9 mouse cellular contexts compared by ENCODE assay signal in the genomic region with DNA sequence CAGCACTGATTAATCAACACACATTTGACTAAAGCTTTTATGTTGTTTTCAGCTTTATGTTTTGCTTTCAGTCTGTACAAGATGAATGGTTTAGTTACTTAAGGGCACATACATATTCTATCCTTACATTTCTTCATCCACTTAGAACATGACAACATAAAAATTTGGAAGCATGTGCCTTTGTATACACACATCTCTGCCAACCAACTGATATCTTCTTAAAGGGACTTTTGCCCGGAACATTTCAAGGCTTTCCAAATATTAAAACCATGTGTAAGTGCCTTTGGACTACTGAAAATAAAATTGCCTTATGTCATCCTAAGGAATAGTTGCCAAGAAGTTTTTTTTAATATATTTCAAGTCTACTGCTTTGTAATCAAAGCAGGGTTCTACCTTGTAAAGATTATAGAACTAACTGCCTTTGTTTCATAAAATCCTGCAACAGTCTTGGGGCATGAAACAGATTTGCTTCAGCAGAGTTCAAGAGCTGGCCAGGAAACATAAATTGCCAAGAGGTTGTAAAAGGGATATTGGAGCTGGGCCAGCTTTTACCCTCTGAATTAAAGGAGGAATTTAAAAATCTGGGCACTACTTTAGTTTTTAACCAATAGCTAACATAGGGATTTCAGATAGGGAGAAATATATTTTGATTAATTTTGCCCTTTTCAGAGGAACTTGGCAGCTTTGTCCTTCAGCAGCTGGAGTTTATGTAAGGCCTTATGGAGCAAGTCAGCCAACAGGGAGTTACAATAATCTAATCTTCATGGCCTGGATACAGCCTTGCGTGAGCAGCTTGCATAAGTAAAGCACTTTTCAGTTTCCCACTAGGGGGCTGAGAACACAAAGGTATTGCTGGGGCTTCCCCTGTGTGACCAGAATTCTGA.
A peak's percentile ranks its signal among the peaks of the same experiment; 100 is the strongest.
DNase-seq lines count a peak whose midpoint lies in the region; ATAC-seq and TF ChIP-seq lines count a peak whose summit lies in the region.
"Had no signal": no experiment of that assay in that cellular context is flagged by ENCODE, and none has a peak within 500 bp of the region (broad histone marks: within the 10 kb centered on the region; RNA-seq: fewer than 3 reads in every experiment).

No protein-coding gene starts in this region.

- no peak for TF ChIP-seq POLR2A in limb, embryonic 14.5 days (IDR thresholded peaks at IDR 0.05; ENCODE audit: borderline replicate concordance, extremely low read depth, insufficient read depth, insufficient read length)

- no peak overlapping the region for H3K4me2 ChIP-seq in embryonic facial prominence, embryonic 11.5 days (ENCODE audit: low read depth, low read length)
- H3K4me2 ChIP-seq in hindbrain, embryonic 12.5 days (replicated peaks) = no peak overlapping the region
- H3K4me2 ChIP-seq in limb, embryonic 14.5 days (replicated peaks; ENCODE audit: low read depth, low read length, severe bottlenecking) = no peak overlapping the region

- no peaks in the 10 kb centered on the region for H3K4me1 ChIP-seq in embryonic facial prominence, embryonic 11.5 days (ENCODE audit: control insufficient read depth, insufficient read depth, low read length)
- no peaks in the 10 kb centered on the region for H3K4me1 ChIP-seq in hindbrain, embryonic 12.5 days
- H3K4me1 ChIP-seq in limb, embryonic 14.5 days (ENCODE audit: control insufficient read depth, insufficient read depth, low read length) = no peaks in the 10 kb centered on the region

- H3K9ac ChIP-seq in embryonic facial prominence, embryonic 11.5 days (replicated peaks; ENCODE audit: low read length) = no peak overlapping the region
- H3K9ac ChIP-seq in hindbrain, embryonic 12.5 days = no peak overlapping the region
- H3K9ac ChIP-seq in limb, embryonic 14.5 days (ENCODE audit: low read depth, low read length, severe bottlenecking) = no peak overlapping the region

- H3K27ac ChIP-seq in embryonic facial prominence, embryonic 11.5 days (replicated peaks; ENCODE audit: low read depth, low read length) = no peak overlapping the region
- no peak overlapping the region for H3K27ac ChIP-seq in hindbrain, embryonic 12.5 days
- no peak overlapping the region for H3K27ac ChIP-seq in limb, embryonic 14.5 days (replicated peaks; ENCODE audit: low read depth, low read length)

- no peak overlapping the region for H3K4me3 ChIP-seq in embryonic facial prominence, embryonic 11.5 days (ENCODE audit: low read depth, low read length)
- H3K4me3 ChIP-seq in hindbrain, embryonic 12.5 days = no peak overlapping the region
- no peak overlapping the region for H3K4me3 ChIP-seq in limb, embryonic 14.5 days (replicated peaks; ENCODE audit: low read length)
- H3K4me3 ChIP-seq: erythroblast, embryonic 14.5 days had no signal

- 40% methylated on average over 2 of the region's 2 CpGs for WGBS in embryonic facial prominence, embryonic 11.5 days
- WGBS in hindbrain, embryonic 12.5 days = 32% methylated on average over 2 of the region's 2 CpGs
- WGBS in limb, embryonic 14.5 days = 14% methylated on average over 2 of the region's 2 CpGs

- peak; percentile 11 to 44 for DNase-seq in frontal cortex, adult 2 months (ENCODE audit: extremely low spot score in 1 of 2, low spot score in 1 of 2)
- DNase-seq in frontal cortex, postnatal 14 days (ENCODE audit: low spot score in 2 of 2) = no peak
- peak; percentile 20 for DNase-seq in NIH3T3 (ENCODE audit: low read depth)
- DNase-seq in embryonic facial prominence, embryonic 11.5 days (ENCODE audit: low spot score) = peak; percentile 58
- DNase-seq in limb, embryonic 14.5 days (ENCODE audit: low spot score) = peak; percentile 90
- DNase-seq in retina, postnatal 7 days (ENCODE audit: low read depth, low spot score) = peak; percentile 6
- DNase-seq in thymus, postnatal 0 days (ENCODE audit: low spot score) = no peak

- no peak; the same call in 1 of the 2 replicates for ATAC-seq in embryonic facial prominence, embryonic 11.5 days (replicated peaks; ENCODE audit: insufficient number of reproducible peaks, low FRiP score, low TSS enrichment, low read depth)
- ATAC-seq in hindbrain, embryonic 12.5 days (ENCODE audit: low FRiP score) = peak; percentile 96
- peak; percentile 90 for ATAC-seq in limb, embryonic 14.5 days (ENCODE audit: low FRiP score, low read depth)

- H3K27me3 ChIP-seq in embryonic facial prominence, embryonic 11.5 days (ENCODE audit: control insufficient read depth, insufficient read depth, low read length) = no peaks in the 10 kb centered on the region
- no peaks in the 10 kb centered on the region for H3K27me3 ChIP-seq in hindbrain, embryonic 12.5 days
- H3K27me3 ChIP-seq in limb, embryonic 14.5 days (ENCODE audit: control insufficient read depth, insufficient read depth, low read length) = no peaks in the 10 kb centered on the region

- H3K36me3 ChIP-seq in embryonic facial prominence, embryonic 11.5 days (replicated peaks; ENCODE audit: control insufficient read depth, insufficient read depth, low read depth, low read length) = no peaks in the 10 kb centered on the region
- H3K36me3 ChIP-seq in hindbrain, embryonic 12.5 days = no peaks in the 10 kb centered on the region
- no peaks in the 10 kb centered on the region for H3K36me3 ChIP-seq in limb, embryonic 14.5 days (ENCODE audit: control insufficient read depth, insufficient read depth, low read length)

- no peaks in the 10 kb centered on the region for H3K9me3 ChIP-seq in embryonic facial prominence, embryonic 11.5 days (replicated peaks; ENCODE audit: control insufficient read depth, low read length)
- no peaks in the 10 kb centered on the region for H3K9me3 ChIP-seq in hindbrain, embryonic 12.5 days (replicated peaks)
- no peaks in the 10 kb centered on the region for H3K9me3 ChIP-seq in limb, embryonic 14.5 days (ENCODE audit: control insufficient read depth, low read length)

Comparison
In these comparisons a context has a peak if more than half of its experiments do, and no peak if none do; other contexts are left out.
1. DNase-seq: peak in frontal cortex, adult 2 months (2 of 2), NIH3T3 (single experiment), embryonic facial prominence, embryonic 11.5 days (single experiment), limb, embryonic 14.5 days (single experiment) and retina, postnatal 7 days (single experiment); none in frontal cortex, postnatal 14 days (0 of 2) and thymus, postnatal 0 days (single experiment).